Mouse (Mus musculus): ENCODE data around the gene Gpr35. TPM values are rescaled to one million over a fixed set of nuclear protein-coding genes. Genes with fewer than 3 reads are reported as not detected.

The Gpr35 gene
- total RNA-seq, 2 experiments from 2014 or later = 0.39 TPM; not detected in 1

- intact Hi-C loops (cut with DNase I) = no loop called here
- no peak for DNase-seq
Observed at GRCm38 (mm10) chr1:92976141-92976566, 25.5 kb downstream of the Gpr35 start.

- DNase-seq = no peak
- intact Hi-C loops (cut with DNase I) = no loop called here
Observed at GRCm38 (mm10) chr1:92978645-92979044, 28.0 kb downstream of the Gpr35 start.

GRCm38 (mm10) chr1:92979073-92979602 lies 28.5 kb downstream of the Gpr35 start:
- no peak for DNase-seq
- intact Hi-C loops (cut with DNase I) = no loop called here

GRCm38 (mm10) chr1:92981056-92981845 lies 30.6 kb downstream of the Gpr35 start:
- peak; percentile 26 to 48 for DNase-seq
- intact Hi-C loops (cut with DNase I) = no loop called here

- no peak for DNase-seq
- intact Hi-C loops (cut with DNase I) = no loop called here
Observed at GRCm38 (mm10) chr1:92982931-92983605, 32.4 kb downstream of the Gpr35 start.

- DNase-seq = no peak
- intact Hi-C loops (cut with DNase I) = no loop called here
Observed at GRCm38 (mm10) chr1:92984999-92985398, 34.3 kb downstream of the Gpr35 start.

- intact Hi-C loops (cut with DNase I) = no loop called here
- DNase-seq = peak in 1 of 2 experiments; percentile 4
Observed at GRCm38 (mm10) chr1:92988894-92989293, 38.2 kb downstream of the Gpr35 start.

GRCm38 (mm10) chr1:92989891-92990290 lies 39.2 kb downstream of the Gpr35 start:
- peak in 1 of 2 experiments; percentile 2 for DNase-seq

GRCm38 (mm10) chr1:92992214-92992855 lies 41.7 kb downstream of the Gpr35 start:
- intact Hi-C loops (cut with DNase I) = no loop called here

More at GRCm38 (mm10) chr1:92989891-92990290, 39.2 kb downstream of the Gpr35 start:
- intact Hi-C loops (cut with DNase I) = no loop called here

GRCm38 (mm10) chr1:92992880-92993279 lies 42.2 kb downstream of the Gpr35 start:
- DNase-seq = no peak
- intact Hi-C loops (cut with DNase I) = no loop called here

More at GRCm38 (mm10) chr1:92992214-92992855, 41.7 kb downstream of the Gpr35 start:
- DNase-seq = no peak

GRCm38 (mm10) chr1:93006061-93006460 lies 55.4 kb downstream of the Gpr35 start, which contains the start of gene Aqp12:
TSS of gene Aqp12 (plus strand) at chr1:93006334.
- DNase-seq = no peak
- intact Hi-C loops (cut with DNase I) = no loop called here

- no peak for DNase-seq
- intact Hi-C loops (cut with DNase I) = no loop called here
Observed at GRCm38 (mm10) chr1:93009196-93009595, 58.5 kb downstream of the Gpr35 start.

- no peak for DNase-seq
- intact Hi-C loops (cut with DNase I) = loop anchor here (2.0 kb wide), 1 partner anchor 54 kb away; no protein-coding TSS in a partner anchor
Observed at GRCm38 (mm10) chr1:93010731-93011130, 60.1 kb downstream of the Gpr35 start.

GRCm38 (mm10) chr1:93012103-93012585 lies 61.5 kb downstream of the Gpr35 start:
- DNase-seq = no peak
- intact Hi-C loops (cut with DNase I) = no loop called here

GRCm38 (mm10) chr1:93013367-93013766 lies 62.7 kb downstream of the Gpr35 start:
- DNase-seq = no peak
- intact Hi-C loops (cut with DNase I) = no loop called here

- intact Hi-C loops (cut with DNase I) = no loop called here
- DNase-seq = peak; percentile 60 to 63
Observed at GRCm38 (mm10) chr1:93014460-93014859, 63.8 kb downstream of the Gpr35 start.

GRCm38 (mm10) chr1:93015136-93015535 lies 64.5 kb downstream of the Gpr35 start:
- DNase-seq = no peak
- intact Hi-C loops (cut with DNase I) = no loop called here

- no peak for DNase-seq
- intact Hi-C loops (cut with DNase I) = no loop called here
Observed at GRCm38 (mm10) chr1:93018716-93019115, 68.1 kb downstream of the Gpr35 start.

GRCm38 (mm10) chr1:93020602-93021001 lies 69.9 kb downstream of the Gpr35 start:
- intact Hi-C loops (cut with DNase I) = no loop called here
- no peak for DNase-seq

GRCm38 (mm10) chr1:93026600-93026999 lies 75.9 kb downstream of the Gpr35 start:
- DNase-seq = no peak
- intact Hi-C loops (cut with DNase I) = no loop called here

GRCm38 (mm10) chr1:93029387-93029786 lies 78.7 kb downstream of the Gpr35 start:
- intact Hi-C loops (cut with DNase I) = no loop called here
- no peak for DNase-seq
